Mouse (Mus musculus) limb, embryonic 11.5 days (tissue): ENCODE measurements at regions not wholly inside any gene's neighbourhood (a gene's known extent, or its start where the extent isn't known, plus 50 kb on each side); places are given as distances from the start of the nearest gene placed in this dataset.

Experiments used
- ATAC-seq: fragments of 200-750 bp; cut with Nextera tagmentation; 2 replicates; pipeline ENCODE4 v1.8.0; 2017; ENCODE audit warnings: low read depth; ENCODE audit not compliant: insufficient number of reproducible peaks, low FRiP score, low TSS enrichment
- DNase-seq: peaks from one replicate; pipeline ENCODE4 v3.0.0-alpha.2; 2015; ENCODE audit warnings: low spot score
- H3K27ac ChIP-seq: fragments of 300-500 bp; sonication (generic); replicated peaks from 2 replicates; pipeline ENCODE4 v1.5.1; 2014; ENCODE audit warnings: low read depth, mild to moderate bottlenecking, low read length
- H3K27me3 ChIP-seq: fragments of 300-500 bp; sonication (generic); 2 replicates; pipeline ENCODE4 v1.6.1; 2014; ENCODE audit warnings: mild to moderate bottlenecking, low read length, mixed read lengths; ENCODE audit not compliant: control insufficient read depth, insufficient read depth
- H3K36me3 ChIP-seq: fragments of 300-500 bp; sonication (generic); 2 replicates; pipeline ENCODE4 v1.6.1; 2014; ENCODE audit warnings: mild to moderate bottlenecking, low read length, moderate library complexity, mixed read lengths; ENCODE audit not compliant: control insufficient read depth, insufficient read depth
- H3K4me1 ChIP-seq: fragments of 300-500 bp; sonication (generic); 2 replicates; pipeline ENCODE4 v1.6.1; 2014; ENCODE audit warnings: low read length, mixed read lengths; ENCODE audit not compliant: control insufficient read depth, insufficient read depth
- H3K4me2 ChIP-seq: fragments of 300-500 bp; sonication (generic); 2 replicates; pipeline ENCODE4 v1.6.1; 2014; ENCODE audit warnings: low read depth, mild to moderate bottlenecking, moderate library complexity; ENCODE audit not compliant: severe bottlenecking
- H3K4me3 ChIP-seq: fragments of 300-500 bp; sonication (generic); 2 replicates; pipeline ENCODE4 v1.5.1; 2014; ENCODE audit warnings: low read depth, low read length
- H3K9ac ChIP-seq: fragments of 300-500 bp; sonication (generic); 2 replicates; pipeline ENCODE4 v1.6.1; 2014; ENCODE audit warnings: mild to moderate bottlenecking, low read length
- H3K9me3 ChIP-seq: fragments of 300-500 bp; sonication (generic); 2 replicates; pipeline ENCODE4 v1.6.1; 2016; ENCODE audit warnings: low read length; ENCODE audit not compliant: control insufficient read depth
- WGBS: fragments of 180-500 bp; shearing (Covaris S2); extraction: QIAGEN DNeasy Blood & Tissue Kit; methylation state at CpG from one replicate; pipeline ENCODE4 v1.1.7; 2014; 5-methylcytosine and 5-hydroxymethylcytosine counted together

GRCm38 (mm10) chr13:6199107-6199506 lies 337.8 kb downstream of the Klf6 start:
- Histone ChIP-seq H3K4me2 (no peak overlapping the region), H3K4me3 (no peak overlapping the region), H3K27ac (no peak overlapping the region), H3K9me3 (no peaks in the 10 kb centered on the region), H3K27me3 (no peaks in the 10 kb centered on the region), H3K36me3 (no peaks in the 10 kb centered on the region), H3K9ac (no peak overlapping the region), H3K4me1 (no peaks in the 10 kb centered on the region; the same call in 1 of the 2 replicates)
- 91% methylated on average over 6 of the region's 6 CpGs for WGBS
- no peak for ATAC-seq
- no peak for DNase-seq

GRCm38 (mm10) chr13:6201516-6201915 lies 340.2 kb downstream of the Klf6 start:
- H3K27me3 ChIP-seq, result no peaks in the 10 kb centered on the region
- H3K9ac ChIP-seq, result no peak overlapping the region
- H3K4me1 ChIP-seq, result no peaks in the 10 kb centered on the region; the same call in 1 of the 2 replicates
- no peaks in the 10 kb centered on the region for H3K36me3 ChIP-seq
- H3K27ac ChIP-seq, result no peak overlapping the region
- no peak overlapping the region for H3K4me3 ChIP-seq
- DNase-seq (no peak), ATAC-seq (no peak)
- H3K9me3 ChIP-seq, result no peaks in the 10 kb centered on the region
- WGBS, result 60% methylated on average over 1 of the region's 1 CpGs
- no peak overlapping the region for H3K4me2 ChIP-seq

GRCm38 (mm10) chr13:6204801-6205200 lies 343.1 kb upstream of the Pitrm1 start:
- ATAC-seq (no peak), DNase-seq (no peak)
- no peaks in the 10 kb centered on the region; the same call in 1 of the 2 replicates for H3K4me1 ChIP-seq
- no peak overlapping the region for H3K4me2 ChIP-seq
- no peak overlapping the region for H3K9ac ChIP-seq
- H3K36me3 ChIP-seq, result no peaks in the 10 kb centered on the region
- no peak overlapping the region for H3K4me3 ChIP-seq
- H3K27me3 ChIP-seq, result no peaks in the 10 kb centered on the region
- H3K9me3 ChIP-seq, result no peaks in the 10 kb centered on the region
- no peak overlapping the region for H3K27ac ChIP-seq
- WGBS, result 55% methylated on average over 4 of the region's 4 CpGs

- no peak overlapping the region for H3K27ac ChIP-seq
- H3K9ac ChIP-seq, result no peak overlapping the region
- H3K4me1 ChIP-seq, result no peaks in the 10 kb centered on the region
- no peak overlapping the region for H3K4me2 ChIP-seq
- H3K9me3 ChIP-seq, result no peaks in the 10 kb centered on the region
- no peaks in the 10 kb centered on the region for H3K36me3 ChIP-seq
- ATAC-seq (no peak), DNase-seq (no peak)
- 83% methylated on average over 2 of the region's 2 CpGs for WGBS
- no peaks in the 10 kb centered on the region for H3K27me3 ChIP-seq
- H3K4me3 ChIP-seq, result no peak overlapping the region
Observed at GRCm38 (mm10) chr13:6212550-6212949, 335.4 kb upstream of the Pitrm1 start.

- Histone ChIP-seq H3K4me3 (no peak overlapping the region), H3K27me3 (no peaks in the 10 kb centered on the region), H3K9ac (no peak overlapping the region), H3K4me2 (no peak overlapping the region), H3K9me3 (no peaks in the 10 kb centered on the region), H3K4me1 (no peaks in the 10 kb centered on the region), H3K27ac (no peak overlapping the region), H3K36me3 (no peaks in the 10 kb centered on the region)
- ATAC-seq (no peak), DNase-seq (no peak)
- 90% methylated on average over 2 of the region's 2 CpGs for WGBS
Observed at GRCm38 (mm10) chr13:6214189-6214588, 333.8 kb upstream of the Pitrm1 start.

- H3K4me3 ChIP-seq, result no peak overlapping the region
- 88% methylated on average over 7 of the region's 7 CpGs for WGBS
- no peak overlapping the region for H3K4me2 ChIP-seq
- no peak for DNase-seq
- no peak for ATAC-seq
- H3K4me1 ChIP-seq, result no peaks in the 10 kb centered on the region
- H3K36me3 ChIP-seq, result no peaks in the 10 kb centered on the region
- H3K9me3 ChIP-seq, result no peaks in the 10 kb centered on the region
- H3K9ac ChIP-seq, result no peak overlapping the region
- H3K27ac ChIP-seq, result no peak overlapping the region
- H3K27me3 ChIP-seq, result no peaks in the 10 kb centered on the region
Observed at GRCm38 (mm10) chr13:6226087-6226643, 321.8 kb upstream of the Pitrm1 start.

GRCm38 (mm10) chr13:6228278-6228677 lies 319.7 kb upstream of the Pitrm1 start:
- Histone ChIP-seq H3K27ac (no peak overlapping the region), H3K36me3 (no peaks in the 10 kb centered on the region), H3K27me3 (no peaks in the 10 kb centered on the region), H3K4me3 (no peak overlapping the region), H3K9ac (no peak overlapping the region), H3K4me2 (no peak overlapping the region), H3K4me1 (no peaks in the 10 kb centered on the region), H3K9me3 (no peaks in the 10 kb centered on the region)
- no peak for DNase-seq
- WGBS, result 81% methylated on average over 1 of the region's 1 CpGs
- ATAC-seq, result no peak

- 96% methylated on average over 1 of the region's 1 CpGs for WGBS
Observed at GRCm38 (mm10) chr13:6235394-6235793, 312.6 kb upstream of the Pitrm1 start.

GRCm38 (mm10) chr13:6236503-6236902 lies 311.4 kb upstream of the Pitrm1 start:
- WGBS, result 91% methylated on average over 8 of the region's 8 CpGs
- ATAC-seq, result no peak

More at GRCm38 (mm10) chr13:6235394-6235793, 312.6 kb upstream of the Pitrm1 start:
- Histone ChIP-seq H3K9ac (no peak overlapping the region), H3K9me3 (no peaks in the 10 kb centered on the region), H3K27ac (no peak overlapping the region), H3K27me3 (no peaks in the 10 kb centered on the region), H3K4me3 (no peak overlapping the region), H3K4me2 (no peak overlapping the region), H3K4me1 (no peaks in the 10 kb centered on the region), H3K36me3 (no peaks in the 10 kb centered on the region)
- DNase-seq (no peak), ATAC-seq (no peak)

More at GRCm38 (mm10) chr13:6236503-6236902, 311.4 kb upstream of the Pitrm1 start:
- Histone ChIP-seq H3K27me3 (no peaks in the 10 kb centered on the region), H3K36me3 (no peaks in the 10 kb centered on the region), H3K4me2 (no peak overlapping the region), H3K4me3 (no peak overlapping the region), H3K9me3 (no peaks in the 10 kb centered on the region), H3K27ac (no peak overlapping the region), H3K9ac (no peak overlapping the region), H3K4me1 (no peaks in the 10 kb centered on the region)
- no peak for DNase-seq
